Mouse (Mus musculus) forebrain, embryonic 14.5 days (tissue): Measurements from ENCODE around the gene Irs2. TPM values are rescaled to one million over a fixed set of nuclear protein-coding genes. Genes with fewer than 3 reads are reported as not detected.

Experiments
- ATAC-seq: fragments of 200-750 bp; cut with Nextera tagmentation; 2 replicates; pipeline ENCODE4 v1.8.0; 2017; ENCODE audit warnings: mild to moderate bottlenecking, moderate library complexity
- DNase-seq: peaks from one replicate; pipeline ENCODE4 v3.0.0-alpha.2; 2015; ENCODE audit warnings: low spot score
- H3K27ac ChIP-seq: fragments of 300-500 bp; sonication (generic); 2 replicates; pipeline ENCODE4 v1.5.1; 2014; ENCODE audit warnings: low read depth, mild to moderate bottlenecking, control low read depth, low read length, moderate library complexity
- H3K27me3 ChIP-seq: fragments of 300-500 bp; sonication (generic); replicated peaks from 2 replicates; pipeline ENCODE4 v1.6.1; 2014; ENCODE audit warnings: low read length, control low read depth, mixed read lengths; ENCODE audit not compliant: control insufficient read depth, insufficient read depth
- H3K36me3 ChIP-seq: fragments of 300-500 bp; sonication (generic); 2 replicates; pipeline ENCODE4 v1.6.1; 2014; ENCODE audit warnings: low read length, control low read depth; ENCODE audit not compliant: control insufficient read depth, insufficient read depth
- H3K4me1 ChIP-seq: fragments of 300-500 bp; sonication (generic); 2 replicates; pipeline ENCODE4 v1.6.1; 2014; ENCODE audit warnings: antibody characterized with exemption, low read length, control low read depth; ENCODE audit not compliant: control insufficient read depth, insufficient read depth
- H3K4me2 ChIP-seq: fragments of 300-500 bp; sonication (generic); 2 replicates; pipeline ENCODE4 v1.6.1; 2014; ENCODE audit warnings: mild to moderate bottlenecking, control low read depth, low read length
- H3K4me3 ChIP-seq: fragments of 300-500 bp; sonication (generic); 2 replicates; pipeline ENCODE4 v1.5.1; 2014; ENCODE audit warnings: low read depth, low read length, control low read depth
- H3K9ac ChIP-seq: fragments of 300-500 bp; sonication (generic); 2 replicates; pipeline ENCODE4 v1.6.1; 2014; ENCODE audit warnings: mild to moderate bottlenecking, low read length, control low read depth, moderate library complexity
- H3K9me3 ChIP-seq: fragments of 300-500 bp; sonication (generic); replicated peaks from 2 replicates; pipeline ENCODE4 v1.6.1; 2016; ENCODE audit warnings: low read length, control low read depth, mixed read lengths; ENCODE audit not compliant: control insufficient read depth
- WGBS: fragments of 180-500 bp; shearing (Covaris S2); extraction: QIAGEN DNeasy Blood & Tissue Kit; methylation state at CpG from one replicate; pipeline ENCODE4 v1.1.7; 2014; 5-methylcytosine and 5-hydroxymethylcytosine counted together
- polyA plus RNA-seq: library from polyadenylated mRNA; unstranded; fragments of >200 nt; fragmentation: Nextera tagmentation; extraction: Ambion mirVana; gene quantifications from 2 replicates; pipeline ENCODE4 v1.2.1, GENCODE M21; 2014

Irs2 gene
- polyA plus RNA-seq, 1 experiment from 2014 or later: 3.9 TPM

GRCm38 (mm10) chr8:10943314-10944060, 64.8 kb downstream of the Irs2 start:
- H3K36me3 ChIP-seq: no peaks in the 10 kb centered on the region
- ATAC-seq (no peak), DNase-seq (no peak)
- no peaks in the 10 kb centered on the region for H3K9me3 ChIP-seq
- WGBS: 82% methylated on average over 9 of the region's 9 CpGs
- H3K4me2 ChIP-seq: no peak overlapping the region
- H3K27me3 ChIP-seq: peaks cover 4% of the 10 kb centered on the region; the same call in 1 of the 2 replicates
- no peak overlapping the region for H3K9ac ChIP-seq
- H3K4me3 ChIP-seq: no peak overlapping the region
- H3K27ac ChIP-seq: no peak overlapping the region
- H3K4me1 ChIP-seq: peaks cover 14% of the 10 kb centered on the region

- no peaks in the 10 kb centered on the region for H3K36me3 ChIP-seq
- H3K9me3 ChIP-seq: no peaks in the 10 kb centered on the region
- no peak overlapping the region for H3K9ac ChIP-seq
- H3K4me1 ChIP-seq: no peaks in the 10 kb centered on the region
- no peak overlapping the region for H3K4me3 ChIP-seq
- ATAC-seq (no peak), DNase-seq (no peak)
- no peak overlapping the region for H3K4me2 ChIP-seq
- 80% methylated on average over 6 of the region's 6 CpGs for WGBS
- no peak overlapping the region for H3K27ac ChIP-seq
- H3K27me3 ChIP-seq: no peaks in the 10 kb centered on the region
Measured at GRCm38 (mm10) chr8:10939883-10940282, 68.4 kb downstream of the Irs2 start.

- WGBS: 89% methylated on average over 3 of the region's 3 CpGs
- Histone ChIP-seq H3K27me3 (no peaks in the 10 kb centered on the region), H3K4me2 (no peak overlapping the region), H3K36me3 (no peaks in the 10 kb centered on the region), H3K4me3 (no peak overlapping the region), H3K27ac (no peak overlapping the region), H3K9me3 (no peaks in the 10 kb centered on the region), H3K9ac (no peak overlapping the region), H3K4me1 (no peaks in the 10 kb centered on the region)
- DNase-seq: no peak
- no peak for ATAC-seq
Measured at GRCm38 (mm10) chr8:10939210-10939782, 69.0 kb downstream of the Irs2 start.

GRCm38 (mm10) chr8:10938284-10938683, 70.0 kb downstream of the Irs2 start:
- Histone ChIP-seq H3K36me3 (no peaks in the 10 kb centered on the region), H3K4me1 (no peaks in the 10 kb centered on the region), H3K9ac (no peak overlapping the region), H3K27me3 (no peaks in the 10 kb centered on the region), H3K4me2 (no peak overlapping the region), H3K9me3 (no peaks in the 10 kb centered on the region), H3K27ac (no peak overlapping the region), H3K4me3 (no peak overlapping the region)
- ATAC-seq (no peak), DNase-seq (no peak)
- WGBS: 87% methylated on average over 6 of the region's 6 CpGs

- H3K27me3 ChIP-seq: no peaks in the 10 kb centered on the region
- no peak overlapping the region for H3K4me3 ChIP-seq
- 79% methylated on average over 9 of the region's 9 CpGs for WGBS
- H3K4me2 ChIP-seq: no peak overlapping the region
- no peak overlapping the region for H3K9ac ChIP-seq
- H3K27ac ChIP-seq: no peak overlapping the region
- H3K4me1 ChIP-seq: no peaks in the 10 kb centered on the region
- DNase-seq (no peak), ATAC-seq (no peak)
- no peaks in the 10 kb centered on the region for H3K9me3 ChIP-seq
- no peaks in the 10 kb centered on the region for H3K36me3 ChIP-seq
Measured at GRCm38 (mm10) chr8:10936646-10937045, 71.6 kb downstream of the Irs2 start.

- no peak overlapping the region for H3K4me3 ChIP-seq
- no peak for DNase-seq
- H3K4me1 ChIP-seq: no peaks in the 10 kb centered on the region
- no peak for ATAC-seq
- H3K4me2 ChIP-seq: no peak overlapping the region
- 79% methylated on average over 8 of the region's 8 CpGs for WGBS
- H3K27me3 ChIP-seq: no peaks in the 10 kb centered on the region
- H3K9me3 ChIP-seq: no peaks in the 10 kb centered on the region
- no peaks in the 10 kb centered on the region for H3K36me3 ChIP-seq
- no peak overlapping the region for H3K9ac ChIP-seq
- H3K27ac ChIP-seq: no peak overlapping the region
Measured at GRCm38 (mm10) chr8:10935231-10935630, 73.0 kb downstream of the Irs2 start.
